Mouse (Mus musculus) hindbrain, postnatal 0 days (tissue): Measurements from ENCODE around the gene Spty2d1. TPM values are rescaled to one million over a fixed set of nuclear protein-coding genes. Genes with fewer than 3 reads are reported as not detected.
A peak's percentile ranks its signal among the peaks of the same experiment; 100 is the strongest.
"Not testable (repeated sequence)": the region's sequence is repeated elsewhere in the genome, so short reads cannot be mapped to it uniquely, and the experiment has no call there.

Source experiments
- ATAC-seq: fragments of 200-750 bp; cut with Nextera tagmentation; 2 replicates; pipeline ENCODE4 v1.8.0; 2017; ENCODE audit warnings: mild to moderate bottlenecking, moderate TSS enrichment, moderate library complexity
- DNase-seq: peaks from one replicate; pipeline ENCODE4 v3.0.0-alpha.2; 2015; ENCODE audit warnings: low spot score
- H3K27ac ChIP-seq: fragments of 300-500 bp; sonication (generic); 2 replicates; pipeline ENCODE4 v1.5.1; 2014; ENCODE audit warnings: mild to moderate bottlenecking
- H3K27me3 ChIP-seq: fragments of 300-500 bp; sonication (generic); 2 replicates; pipeline ENCODE4 v1.6.1; 2014; ENCODE audit warnings: low read length, mixed read lengths; ENCODE audit not compliant: insufficient read depth
- H3K36me3 ChIP-seq: fragments of 300-500 bp; sonication (generic); 2 replicates; pipeline ENCODE4 v1.6.1; 2014; ENCODE audit warnings: low read length, mixed read lengths; ENCODE audit not compliant: insufficient read depth
- H3K4me1 ChIP-seq: fragments of 300-500 bp; sonication (generic); 2 replicates; pipeline ENCODE4 v1.6.1; 2014; ENCODE audit warnings: antibody characterized with exemption, low read length, mixed read lengths; ENCODE audit not compliant: insufficient read depth
- H3K4me2 ChIP-seq: fragments of 300-500 bp; sonication (generic); 2 replicates; pipeline ENCODE4 v1.6.1; 2014; ENCODE audit warnings: low read depth, mild to moderate bottlenecking, low read length, moderate library complexity, mixed read lengths
- H3K4me3 ChIP-seq: fragments of 300-500 bp; sonication (generic); 2 replicates; pipeline ENCODE4 v1.5.1; 2014; ENCODE audit warnings: low read length
- H3K9ac ChIP-seq: fragments of 300-500 bp; sonication (generic); replicated peaks from 2 replicates; pipeline ENCODE4 v1.6.1; 2014; ENCODE audit warnings: mild to moderate bottlenecking, low read length, moderate library complexity, mixed read lengths
- H3K9me3 ChIP-seq: fragments of 300-500 bp; sonication (generic); 2 replicates; pipeline ENCODE4 v1.6.1; 2016; ENCODE audit warnings: low read length, mixed read lengths
- CTCF ChIP-seq: IDR thresholded peaks from 2 replicates; pipeline ENCODE4 v1.5.1; 2016; ENCODE audit warnings: antibody characterized with exemption, control low read depth, low read depth
- WGBS: fragments of 180-500 bp; shearing (Covaris S2); extraction: QIAGEN DNeasy Blood & Tissue Kit; methylation state at CpG from one replicate; pipeline ENCODE4 v1.1.7; 2014; 5-methylcytosine and 5-hydroxymethylcytosine counted together
- polyA plus RNA-seq: library from polyadenylated mRNA; unstranded; fragments of >200 nt; fragmentation: Nextera tagmentation; extraction: Ambion mirVana; gene quantifications from 2 replicates; pipeline ENCODE4 v1.2.1, GENCODE M21; 2015
- total RNA-seq: library from RNA; depleted of rRNA; stranded (reverse); fragments of >200 nt; gene quantifications from 2 replicates; pipeline ENCODE4 v1.2.3, GENCODE M21; 2014

Gene Spty2d1
- total and polyA plus RNA-seq, 2 experiments from 2014 or later = 5.8 to 9.1 TPM

- H3K4me1 ChIP-seq = no peaks in the 10 kb centered on the region
- peaks cover 39% of the 10 kb centered on the region for H3K36me3 ChIP-seq
- no peak overlapping the region for H3K4me2 ChIP-seq
- DNase-seq (no peak), ATAC-seq (no peak)
- H3K27ac ChIP-seq = no peak overlapping the region
- H3K9me3 ChIP-seq = no peaks in the 10 kb centered on the region
- WGBS = 94% methylated on average over 3 of the region's 3 CpGs
- H3K4me3 ChIP-seq = no peak overlapping the region
- no peak overlapping the region for H3K9ac ChIP-seq
- H3K27me3 ChIP-seq = no peaks in the 10 kb centered on the region
- TF ChIP-seq CTCF = no peak
Observed at GRCm38 (mm10) chr7:46995558-46995957, 12.7 kb downstream of the Spty2d1 start.

- no peak for ATAC-seq
- Histone ChIP-seq H3K4me3 (no peak overlapping the region), H3K9ac (no peak overlapping the region), H3K27me3 (no peaks in the 10 kb centered on the region), H3K9me3 (no peaks in the 10 kb centered on the region), H3K4me2 (no peak overlapping the region), H3K36me3 (peaks cover 39% of the 10 kb centered on the region), H3K4me1 (no peaks in the 10 kb centered on the region), H3K27ac (no peak overlapping the region)
- no peak for DNase-seq
- no peak for TF ChIP-seq CTCF
- WGBS = 81% methylated on average over 8 of the region's 8 CpGs
Observed at GRCm38 (mm10) chr7:46993079-46993478, 15.1 kb downstream of the Spty2d1 start.

DNA sequence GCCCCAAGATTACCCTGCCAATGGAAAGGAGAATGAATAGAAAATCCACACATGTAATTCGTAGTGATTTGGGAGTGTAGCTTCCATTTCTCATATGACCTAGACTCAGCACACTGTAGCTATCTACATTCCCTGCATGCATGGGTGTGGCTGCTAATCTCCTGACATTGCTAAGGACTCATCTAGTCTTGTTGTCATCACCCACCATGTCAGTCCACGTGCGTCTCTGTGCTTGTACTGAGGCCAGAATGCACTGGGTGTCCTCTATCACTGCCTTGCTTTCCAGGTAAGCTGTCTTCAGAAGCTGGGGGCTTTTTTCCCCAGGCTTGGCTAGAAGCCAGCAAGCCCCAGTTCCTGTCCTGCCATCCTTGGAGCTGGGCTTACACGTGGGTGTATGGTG is 18.8 kb downstream of the Spty2d1 start:
- not testable (repeated sequence) for H3K4me2 ChIP-seq, H3K4me3 ChIP-seq, H3K27ac ChIP-seq, H3K9me3 ChIP-seq, ATAC-seq, H3K9ac ChIP-seq, H3K27me3 ChIP-seq, DNase-seq, H3K4me1 ChIP-seq
- peaks cover 21% of the 10 kb centered on the region for H3K36me3 ChIP-seq
- WGBS = 81% methylated on average over 4 of the region's 4 CpGs

DNA sequence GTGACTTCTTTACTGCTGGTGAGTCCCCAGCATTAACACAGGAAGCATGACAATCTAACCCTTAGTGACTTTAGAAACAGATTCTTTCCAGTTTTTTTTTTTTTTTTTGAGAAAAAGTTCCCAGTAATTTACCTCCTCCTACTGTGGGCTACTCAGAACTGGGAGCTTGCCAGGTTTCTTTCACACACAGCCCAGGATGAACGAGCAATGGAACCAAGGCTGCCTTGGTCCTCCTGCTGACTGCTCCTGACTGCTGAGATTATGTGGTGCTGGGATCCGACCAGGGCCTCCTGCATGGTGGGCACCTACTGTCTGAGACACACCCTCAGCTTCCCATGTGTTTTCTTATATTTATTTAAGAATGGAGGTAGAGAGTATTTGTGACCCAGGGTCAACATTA is 21.1 kb downstream of the Spty2d1 start:
- Histone ChIP-seq H3K27ac (peak overlapping the region; percentile 37; the same call in 1 of the 2 replicates), H3K27me3 (no peaks in the 10 kb centered on the region), H3K9ac (no peak overlapping the region), H3K36me3 (peaks cover 3% of the 10 kb centered on the region; the same call in 1 of the 2 replicates), H3K4me2 (no peak overlapping the region), H3K4me1 (no peaks in the 10 kb centered on the region), H3K9me3 (no peaks in the 10 kb centered on the region), H3K4me3 (no peak overlapping the region)
- DNase-seq = no peak
- TF ChIP-seq CTCF = no peak
- 42% methylated on average over 2 of the region's 2 CpGs for WGBS
- no peak for ATAC-seq

GRCm38 (mm10) chr7:46986646-46987045 is 21.6 kb downstream of the Spty2d1 start:
- DNase-seq (peak; percentile 56), ATAC-seq (no peak; the same call in 1 of the 2 replicates)
- Histone ChIP-seq H3K9me3 (no peaks in the 10 kb centered on the region), H3K9ac (no peak overlapping the region), H3K4me3 (no peak overlapping the region), H3K4me1 (no peaks in the 10 kb centered on the region), H3K36me3 (no peaks in the 10 kb centered on the region), H3K4me2 (no peak overlapping the region), H3K27ac (peak overlapping the region; percentile 37; the same call in 1 of the 2 replicates), H3K27me3 (no peaks in the 10 kb centered on the region)
- 34% methylated on average over 5 of the region's 5 CpGs for WGBS
- TF ChIP-seq CTCF = no peak

GRCm38 (mm10) chr7:46985718-46986505 is 22.3 kb downstream of the Spty2d1 start:
- H3K9ac ChIP-seq = no peak overlapping the region
- DNase-seq (peak; percentile 17), ATAC-seq (no peak)
- no peak overlapping the region for H3K4me2 ChIP-seq
- WGBS = 52% methylated on average over 8 of the region's 8 CpGs
- TF ChIP-seq CTCF = no peak
- H3K4me3 ChIP-seq = no peak overlapping the region
- no peaks in the 10 kb centered on the region for H3K9me3 ChIP-seq
- H3K4me1 ChIP-seq = no peaks in the 10 kb centered on the region
- 0 out of 2 replicates have a peak overlapping the region, but pooled peaks have one; percentile 0 for H3K27ac ChIP-seq
- H3K36me3 ChIP-seq = no peaks in the 10 kb centered on the region
- no peaks in the 10 kb centered on the region for H3K27me3 ChIP-seq

DNA sequence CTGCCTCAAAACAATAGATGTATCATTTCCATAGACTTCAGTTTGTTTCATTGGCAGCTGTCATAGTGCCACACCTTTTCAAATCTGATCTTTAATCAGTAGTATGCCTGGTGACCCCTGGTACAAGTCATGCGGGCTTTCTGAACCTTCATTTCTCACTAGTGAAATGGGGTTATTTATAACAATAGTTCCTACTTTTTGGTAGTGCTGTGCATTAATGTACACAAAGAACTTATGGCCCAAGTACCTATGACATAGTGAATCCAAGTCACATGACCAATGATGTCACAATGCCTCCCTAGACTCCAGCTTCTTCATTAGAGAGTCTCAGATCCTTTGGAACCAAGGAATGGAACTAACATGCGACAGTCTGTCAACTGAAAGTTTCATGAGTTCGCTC is 24.9 kb downstream of the Spty2d1 start, which contains the start of gene Gm9999:
Gm9999 (plus strand) TSS at position 301 of the 400 bp plus-strand sequence.
- Histone ChIP-seq H3K9ac (no peak within 1 kb of the TSS), H3K27ac (no peak within 1 kb of the TSS), H3K4me2 (no peak within 1 kb of the TSS), H3K4me3 (no peak within 1 kb of the TSS), H3K36me3 (no peaks in the 10 kb centered on the region), H3K9me3 (no peaks in the 10 kb centered on the region), H3K4me1 (no peaks in the 10 kb centered on the region), H3K27me3 (no peaks in the 10 kb centered on the region)
- no peak for TF ChIP-seq CTCF
- WGBS = 91% methylated on average over 3 of the region's 3 CpGs
- ATAC-seq (no peak), DNase-seq (no peak)
